Mouse (Mus musculus) olfactory bulb, adult 2 months (tissue): ENCODE results near the gene Heg1. TPM values are rescaled to one million over a fixed set of nuclear protein-coding genes. Genes with fewer than 3 reads are reported as not detected.

ENCODE experiments used
- H3K27ac ChIP-seq: fragments of 200-500 bp; 2 replicates; pipeline ENCODE4 v1.5.1; 2012; ENCODE audit warnings: low read depth, low read length; ENCODE audit not compliant: insufficient read depth
- H3K4me1 ChIP-seq: fragments of 200-500 bp; 2 replicates; pipeline ENCODE4 v1.6.1; 2012; ENCODE audit warnings: low read length; ENCODE audit not compliant: control insufficient read depth, insufficient read depth
- H3K4me3 ChIP-seq: fragments of 200-500 bp; 2 replicates; pipeline ENCODE4 v1.5.1; 2012; ENCODE audit warnings: mild to moderate bottlenecking, low read depth, low read length, moderate library complexity; ENCODE audit not compliant: insufficient read depth
- CTCF ChIP-seq: fragments of 200-500 bp; IDR thresholded peaks from 2 replicates; pipeline ENCODE4 v1.5.1; 2012; ENCODE audit warnings: low read depth, mild to moderate bottlenecking, low read length, moderate library complexity; ENCODE audit not compliant: insufficient read depth
- POLR2A ChIP-seq: fragments of 200-500 bp; IDR thresholded peaks from 2 replicates; pipeline ENCODE4 v1.6.1; 2012; ENCODE audit warnings: mild to moderate bottlenecking, low read depth, low read length, moderate library complexity; ENCODE audit not compliant: insufficient read depth
- WGBS: fragments of 180-500 bp; shearing (Covaris S2); methylation state at CpG from one replicate; pipeline ENCODE4 v1.1.7; 2018; 5-methylcytosine and 5-hydroxymethylcytosine counted together
- polyA plus RNA-seq: library from polyadenylated mRNA; stranded (reverse); fragments of >200 nt; gene quantifications from 2 replicates; pipeline ENCODE4 v1.2.4, GENCODE M21; 2012; ENCODE audit warnings: low replicate concordance; ENCODE audit not compliant: missing spikeins, insufficient read depth, insufficient read length

The Heg1 gene
- polyA plus RNA-seq, 1 experiment = not detected

GRCm38 (mm10) chr16:33697576-33698276 lies 13.6 kb downstream of the Heg1 start:
- TF ChIP-seq POLR2A = no peak
- no peak for TF ChIP-seq CTCF
- Histone ChIP-seq H3K27ac (no peak overlapping the region), H3K4me1 (peaks cover 23% of the 10 kb centered on the region), H3K4me3 (no peak overlapping the region)
- WGBS = 73% methylated on average over 9 of the region's 9 CpGs

- 74% methylated on average over 12 of the region's 12 CpGs for WGBS
- TF ChIP-seq POLR2A (no peak), CTCF (no peak)
- Histone ChIP-seq H3K27ac (no peak overlapping the region), H3K4me1 (peaks cover 23% of the 10 kb centered on the region), H3K4me3 (no peak overlapping the region)
Observed at GRCm38 (mm10) chr16:33698277-33698790, 14.2 kb downstream of the Heg1 start.

GRCm38 (mm10) chr16:33700584-33700983 lies 16.4 kb downstream of the Heg1 start:
- H3K4me1 ChIP-seq = peaks cover 29% of the 10 kb centered on the region
- H3K4me3 ChIP-seq = no peak overlapping the region
- no peak for TF ChIP-seq CTCF
- TF ChIP-seq POLR2A = no peak
- H3K27ac ChIP-seq = no peak overlapping the region
- 22% methylated on average over 5 of the region's 5 CpGs for WGBS

GRCm38 (mm10) chr16:33701872-33702271 lies 17.7 kb downstream of the Heg1 start:
- no peak for TF ChIP-seq POLR2A
- WGBS = 90% methylated on average over 4 of the region's 4 CpGs
- peaks cover 27% of the 10 kb centered on the region for H3K4me1 ChIP-seq
- H3K4me3 ChIP-seq = no peak overlapping the region
- no peak overlapping the region for H3K27ac ChIP-seq

GRCm38 (mm10) chr16:33704289-33704688 lies 20.1 kb downstream of the Heg1 start:
- 78% methylated on average over 9 of the region's 9 CpGs for WGBS
- no peak for TF ChIP-seq CTCF
- no peak for TF ChIP-seq POLR2A
- Histone ChIP-seq H3K4me3 (no peak overlapping the region), H3K27ac (no peak overlapping the region), H3K4me1 (peaks cover 21% of the 10 kb centered on the region)

- WGBS = 27% methylated on average over 6 of the region's 6 CpGs
- no peak for TF ChIP-seq CTCF
- TF ChIP-seq POLR2A = no peak
- Histone ChIP-seq H3K4me3 (no peak overlapping the region), H3K4me1 (peaks cover 18% of the 10 kb centered on the region), H3K27ac (no peak overlapping the region)
Observed at GRCm38 (mm10) chr16:33705258-33705657, 21.1 kb downstream of the Heg1 start.

GRCm38 (mm10) chr16:33706111-33706890 lies 22.1 kb downstream of the Heg1 start:
- H3K27ac ChIP-seq = no peak overlapping the region
- no peak overlapping the region for H3K4me3 ChIP-seq
- H3K4me1 ChIP-seq = peaks cover 16% of the 10 kb centered on the region
- 86% methylated on average over 14 of the region's 14 CpGs for WGBS
- TF ChIP-seq POLR2A (no peak), CTCF (no peak)

GRCm38 (mm10) chr16:33708031-33708430 lies 23.9 kb downstream of the Heg1 start:
- WGBS = 92% methylated on average over 10 of the region's 10 CpGs
- TF ChIP-seq CTCF (no peak), POLR2A (no peak)
- H3K4me1 ChIP-seq = peaks cover 16% of the 10 kb centered on the region
- no peak overlapping the region for H3K4me3 ChIP-seq
- H3K27ac ChIP-seq = no peak overlapping the region
